Mouse (Mus musculus) stomach, postnatal 0 days (tissue): ENCODE measurements at regions not wholly inside any gene's neighbourhood (a gene's known extent, or its start where the extent isn't known, plus 50 kb on each side); places are given as distances from the start of the nearest gene placed in this dataset.

Experiments
- ATAC-seq: fragments of 200-750 bp; cut with Nextera tagmentation; 2 replicates; pipeline ENCODE4 v1.8.0; 2017; ENCODE audit not compliant: low FRiP score, low TSS enrichment
- DNase-seq: peaks from one replicate; pipeline ENCODE4 v3.0.0-alpha.2; 2016; ENCODE audit warnings: low spot score
- H3K27ac ChIP-seq: fragments of 300-500 bp; sonication (generic); replicated peaks from 2 replicates; pipeline ENCODE4 v1.5.1; 2014; ENCODE audit warnings: mild to moderate bottlenecking, control low read depth
- H3K27me3 ChIP-seq: fragments of 300-500 bp; sonication (generic); 2 replicates; pipeline ENCODE4 v1.6.1; 2014; ENCODE audit warnings: low read length; ENCODE audit not compliant: control insufficient read depth, insufficient read depth
- H3K36me3 ChIP-seq: fragments of 300-500 bp; sonication (generic); 2 replicates; pipeline ENCODE4 v1.6.1; 2014; ENCODE audit warnings: low read length, mixed read lengths; ENCODE audit not compliant: control insufficient read depth, insufficient read depth
- H3K4me1 ChIP-seq: fragments of 300-500 bp; sonication (generic); replicated peaks from 2 replicates; pipeline ENCODE4 v1.6.1; 2014; ENCODE audit warnings: antibody characterized with exemption; ENCODE audit not compliant: control insufficient read depth, insufficient read depth
- H3K4me2 ChIP-seq: fragments of 300-500 bp; sonication (generic); replicated peaks from 2 replicates; pipeline ENCODE4 v1.6.1; 2014; ENCODE audit warnings: low read depth, mild to moderate bottlenecking, control low read depth, moderate library complexity
- H3K4me3 ChIP-seq: fragments of 300-500 bp; sonication (generic); 2 replicates; pipeline ENCODE4 v1.5.1; 2014; ENCODE audit warnings: low read depth, low read length, control low read depth
- H3K9ac ChIP-seq: fragments of 300-500 bp; sonication (generic); 2 replicates; pipeline ENCODE4 v1.6.1; 2014; ENCODE audit warnings: mild to moderate bottlenecking, low read length, control low read depth, mixed read lengths
- H3K9me3 ChIP-seq: fragments of 300-500 bp; sonication (generic); 2 replicates; pipeline ENCODE4 v1.6.1; 2016; ENCODE audit warnings: low read length; ENCODE audit not compliant: control insufficient read depth
- CTCF ChIP-seq: IDR thresholded peaks from 2 replicates; pipeline ENCODE4 v1.5.1; 2016; ENCODE audit warnings: antibody characterized with exemption, low read depth, mild to moderate bottlenecking, moderate library complexity
- EP300 ChIP-seq: optimal IDR thresholded peaks from 2 replicates; pipeline ENCODE3; 2016; ENCODE audit warnings: antibody characterized with exemption
- WGBS: fragments of 180-500 bp; shearing (Covaris S2); extraction: QIAGEN DNeasy Blood & Tissue Kit; methylation state at CpG from one replicate; pipeline ENCODE4 v1.1.7; 2014; 5-methylcytosine and 5-hydroxymethylcytosine counted together

DNA sequence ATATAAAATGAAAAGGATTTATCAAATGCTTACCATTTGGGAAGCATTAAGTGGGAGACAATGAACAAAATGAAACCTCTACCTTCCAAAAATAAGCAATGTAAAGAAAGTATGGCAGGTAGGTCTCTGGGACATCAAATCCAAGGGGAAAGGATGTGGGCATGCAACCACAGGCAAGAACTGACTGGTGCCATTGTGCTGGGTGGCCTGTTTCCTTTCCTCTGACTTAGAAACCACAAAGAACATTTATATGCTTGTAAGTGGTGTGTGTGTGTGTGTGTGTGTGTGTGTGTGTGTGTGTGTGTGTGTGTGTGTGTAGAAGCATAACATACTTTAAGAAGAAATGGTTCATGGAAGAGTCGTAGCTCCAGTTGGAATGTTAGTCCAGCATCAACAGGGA lies 96.7 kb downstream of the Rpl36a-ps1 start:
- H3K9ac ChIP-seq = no peak overlapping the region
- H3K9me3 ChIP-seq = no peaks in the 10 kb centered on the region
- no peak overlapping the region for H3K4me2 ChIP-seq
- no peak overlapping the region for H3K27ac ChIP-seq
- TF ChIP-seq EP300 (no peak), CTCF (no peak)
- 81% methylated on average over 1 of the region's 1 CpGs for WGBS
- H3K27me3 ChIP-seq = no peaks in the 10 kb centered on the region
- no peak overlapping the region for H3K4me3 ChIP-seq
- no peaks in the 10 kb centered on the region for H3K36me3 ChIP-seq
- ATAC-seq (no peak), DNase-seq (no peak)
- H3K4me1 ChIP-seq = no peaks in the 10 kb centered on the region

DNA sequence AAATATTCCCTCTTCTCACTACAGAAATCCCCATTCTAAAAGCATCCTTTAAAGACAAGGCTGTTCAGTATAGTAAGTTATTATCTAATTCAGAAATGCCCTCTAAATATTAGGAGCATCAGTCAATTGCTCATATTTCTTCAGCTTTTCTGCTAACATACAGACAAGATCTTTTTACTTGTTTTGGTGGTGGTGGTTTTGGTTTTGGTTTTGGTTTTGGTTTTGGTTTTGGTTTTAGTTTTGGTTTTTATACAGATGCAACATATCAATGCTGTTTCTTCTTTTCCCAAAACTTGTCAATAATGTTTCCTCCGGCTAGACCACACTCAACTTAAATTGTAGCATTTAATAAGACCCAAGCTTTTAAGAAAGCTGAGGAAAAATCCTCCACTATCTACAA lies 98.2 kb downstream of the Rpl36a-ps1 start:
- Histone ChIP-seq H3K9ac (no peak overlapping the region), H3K4me2 (no peak overlapping the region), H3K4me3 (no peak overlapping the region), H3K9me3 (no peaks in the 10 kb centered on the region), H3K27me3 (no peaks in the 10 kb centered on the region), H3K27ac (no peak overlapping the region), H3K4me1 (no peaks in the 10 kb centered on the region), H3K36me3 (no peaks in the 10 kb centered on the region)
- ATAC-seq (no peak), DNase-seq (no peak)
- no peak for TF ChIP-seq EP300
- TF ChIP-seq CTCF = no peak
- WGBS = 86% methylated on average over 1 of the region's 1 CpGs

DNA sequence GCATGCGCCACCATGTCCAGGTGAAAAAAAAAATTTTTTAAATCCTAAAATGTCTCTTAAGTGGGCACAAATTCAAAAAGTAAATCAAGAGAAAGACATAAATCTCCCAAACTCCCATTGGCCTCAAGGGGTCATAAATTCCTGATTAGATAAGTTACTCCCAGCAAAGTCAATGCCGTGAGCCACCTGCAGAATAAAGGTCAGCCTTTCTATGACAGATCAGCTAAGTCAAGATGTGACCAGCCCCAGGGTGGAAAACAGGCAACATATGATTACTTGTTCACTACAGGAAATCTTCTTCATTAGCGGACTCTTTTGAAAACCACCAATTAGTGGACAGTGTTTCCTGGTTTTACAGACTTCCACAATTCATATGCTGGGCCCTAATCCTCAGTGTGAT lies 101.4 kb downstream of the Rpl36a-ps1 start:
- Histone ChIP-seq H3K9ac (no peak overlapping the region), H3K27ac (no peak overlapping the region), H3K36me3 (no peaks in the 10 kb centered on the region), H3K27me3 (no peaks in the 10 kb centered on the region), H3K9me3 (no peaks in the 10 kb centered on the region), H3K4me2 (no peak overlapping the region), H3K4me3 (no peak overlapping the region), H3K4me1 (no peaks in the 10 kb centered on the region)
- DNase-seq (no peak), ATAC-seq (no peak)
- 81% methylated on average over 3 of the region's 3 CpGs for whole genome bisulfite sequencing
- TF ChIP-seq EP300 (no peak), CTCF (no peak)

DNA sequence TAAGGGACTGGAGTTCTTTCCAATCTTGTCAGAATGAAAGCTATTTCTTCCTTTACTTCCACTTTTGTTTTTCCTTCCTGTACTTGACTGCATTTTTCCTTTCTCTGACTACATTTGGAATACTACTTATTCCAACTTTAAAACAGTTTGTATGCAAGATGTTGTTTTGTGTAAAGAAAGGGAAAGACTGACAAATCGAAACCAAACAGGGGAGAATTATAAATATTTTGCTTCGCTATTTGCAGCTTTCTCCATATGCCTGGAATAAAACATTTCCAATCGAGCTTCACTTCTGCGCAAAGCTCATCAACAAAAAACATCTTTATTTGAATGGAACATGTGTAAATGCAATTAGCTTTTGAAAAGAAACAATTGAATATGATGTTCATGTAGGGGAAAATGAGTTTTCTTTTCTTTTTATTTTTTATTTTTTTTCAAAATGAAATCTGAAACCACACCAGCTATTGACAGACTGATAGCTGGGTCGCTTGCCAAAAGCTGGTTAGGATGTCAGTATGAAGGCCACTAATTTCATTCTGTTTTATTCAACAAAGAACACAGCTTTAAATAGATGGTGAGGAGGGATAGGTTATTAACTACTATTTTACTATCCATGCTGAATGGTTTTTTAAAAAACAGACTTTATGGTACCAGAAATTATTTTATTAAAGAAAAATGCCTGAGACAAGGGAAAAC lies 102.7 kb downstream of the Rpl36a-ps1 start:
- H3K4me3 ChIP-seq = no peak overlapping the region
- H3K9me3 ChIP-seq = no peaks in the 10 kb centered on the region
- no peak for DNase-seq
- no peak overlapping the region for H3K4me2 ChIP-seq
- no peak for ATAC-seq
- TF ChIP-seq EP300 (no peak), CTCF (no peak)
- H3K4me1 ChIP-seq = no peaks in the 10 kb centered on the region
- no peak overlapping the region for H3K27ac ChIP-seq
- no peaks in the 10 kb centered on the region for H3K36me3 ChIP-seq
- no peak overlapping the region for H3K9ac ChIP-seq
- WGBS = 59% methylated on average over 5 of the region's 5 CpGs
- H3K27me3 ChIP-seq = no peaks in the 10 kb centered on the region

DNA sequence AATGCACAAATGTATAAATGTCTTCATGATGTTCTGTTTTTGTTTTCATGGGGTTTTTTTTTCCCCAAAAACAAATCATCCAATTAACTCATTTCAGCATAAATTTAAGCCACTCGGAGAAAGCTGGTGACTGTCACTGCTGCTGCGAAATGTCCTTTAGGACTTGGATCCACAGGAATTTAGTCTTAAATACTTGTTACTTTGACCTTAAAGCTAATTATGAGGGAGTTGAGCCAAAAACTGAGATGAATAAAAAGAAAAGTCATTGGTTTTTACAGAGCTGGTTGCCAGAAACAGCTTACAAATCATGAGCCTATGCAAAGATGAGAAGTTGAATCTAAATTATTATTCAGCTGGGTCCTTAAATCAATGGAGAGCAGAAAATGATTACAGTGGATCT lies 106.5 kb downstream of the Rpl36a-ps1 start:
- no peak overlapping the region for H3K4me2 ChIP-seq
- no peak for ATAC-seq
- no peaks in the 10 kb centered on the region for H3K9me3 ChIP-seq
- H3K27ac ChIP-seq = no peak overlapping the region
- no peaks in the 10 kb centered on the region for H3K27me3 ChIP-seq
- no peak overlapping the region for H3K4me3 ChIP-seq
- H3K4me1 ChIP-seq = no peaks in the 10 kb centered on the region
- TF ChIP-seq CTCF = no peak
- no peak for TF ChIP-seq EP300
- H3K9ac ChIP-seq = no peak overlapping the region
- H3K36me3 ChIP-seq = no peaks in the 10 kb centered on the region
- DNase-seq = no peak
- WGBS = 76% methylated on average over 2 of the region's 2 CpGs

DNA sequence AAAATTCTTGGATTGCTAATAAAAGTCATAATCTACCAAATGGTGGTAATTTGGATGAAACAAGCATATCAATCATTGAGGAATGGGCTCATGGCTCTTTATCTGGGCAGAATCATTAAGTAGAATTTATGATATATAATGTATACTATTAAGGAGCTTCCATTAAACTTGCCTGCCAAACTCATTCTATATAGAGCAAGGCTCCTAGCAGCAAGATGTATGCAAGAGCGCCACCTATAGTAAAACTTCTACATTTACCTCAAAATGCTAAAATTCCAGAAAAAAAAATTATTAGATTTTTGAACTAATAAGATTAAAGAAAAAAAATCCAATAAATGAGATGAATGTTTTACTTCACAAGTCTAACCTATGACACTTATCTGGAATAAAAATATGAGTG lies 107.1 kb downstream of the Rpl36a-ps1 start:
- Histone ChIP-seq H3K4me1 (no peaks in the 10 kb centered on the region), H3K4me2 (no peak overlapping the region), H3K36me3 (no peaks in the 10 kb centered on the region), H3K9me3 (no peaks in the 10 kb centered on the region), H3K27me3 (no peaks in the 10 kb centered on the region), H3K4me3 (no peak overlapping the region), H3K9ac (no peak overlapping the region), H3K27ac (no peak overlapping the region)
- no peak for TF ChIP-seq EP300
- TF ChIP-seq CTCF = peak; percentile 69
- DNase-seq (no peak), ATAC-seq (no peak)
- WGBS = 2% methylated on average over 1 of the region's 1 CpGs
